Mouse (Mus musculus): Measurements from ENCODE around the gene Mrgprd. TPM values are rescaled to one million over a fixed set of nuclear protein-coding genes. Genes with fewer than 3 reads are reported as not detected.

Gene Mrgprd
- polyA plus RNA-seq, 1 experiment from 2014 or later, result 0.11 TPM

DNA sequence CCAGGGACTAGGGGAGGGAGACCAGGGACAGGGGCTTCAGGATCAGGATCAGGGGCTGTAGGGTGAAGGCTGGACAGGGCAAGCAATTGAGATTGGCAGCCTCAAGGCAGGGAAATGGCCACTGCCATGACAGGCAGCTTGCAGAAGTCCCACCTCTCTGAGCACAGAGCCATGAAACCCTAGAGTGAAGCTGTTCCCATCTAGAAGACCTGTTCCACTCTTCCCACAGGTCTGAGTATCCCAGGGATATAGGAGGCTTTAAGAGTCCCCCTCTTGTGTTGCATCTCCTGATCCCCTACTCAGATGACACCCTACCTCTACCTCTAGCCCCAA is 13.7 kb upstream of the Mrgprd start:
- H3K36me3 ChIP-seq (ENCODE audit: control insufficient read depth, insufficient read depth, low read length), result no peaks in the 10 kb centered on the region
- no peak overlapping the region for H3K4me2 ChIP-seq (ENCODE audit: low read length)
- no peak overlapping the region for H3K4me3 ChIP-seq (ENCODE audit: low read length)
- peaks cover 4% of the 10 kb centered on the region; the same call in 1 of the 2 replicates for H3K4me1 ChIP-seq (ENCODE audit: control insufficient read depth, insufficient read depth, low read depth, low read length)
- no peaks in the 10 kb centered on the region for H3K27me3 ChIP-seq (replicated peaks; ENCODE audit: control insufficient read depth, insufficient read depth, low read length)
- no peak overlapping the region for H3K27ac ChIP-seq (ENCODE audit: low read depth, low read length)
- H3K9ac ChIP-seq (ENCODE audit: low read depth, low read length), result no peak overlapping the region
- no peak for ATAC-seq
- H3K9me3 ChIP-seq (ENCODE audit: control insufficient read depth, low read length), result no peaks in the 10 kb centered on the region

DNA sequence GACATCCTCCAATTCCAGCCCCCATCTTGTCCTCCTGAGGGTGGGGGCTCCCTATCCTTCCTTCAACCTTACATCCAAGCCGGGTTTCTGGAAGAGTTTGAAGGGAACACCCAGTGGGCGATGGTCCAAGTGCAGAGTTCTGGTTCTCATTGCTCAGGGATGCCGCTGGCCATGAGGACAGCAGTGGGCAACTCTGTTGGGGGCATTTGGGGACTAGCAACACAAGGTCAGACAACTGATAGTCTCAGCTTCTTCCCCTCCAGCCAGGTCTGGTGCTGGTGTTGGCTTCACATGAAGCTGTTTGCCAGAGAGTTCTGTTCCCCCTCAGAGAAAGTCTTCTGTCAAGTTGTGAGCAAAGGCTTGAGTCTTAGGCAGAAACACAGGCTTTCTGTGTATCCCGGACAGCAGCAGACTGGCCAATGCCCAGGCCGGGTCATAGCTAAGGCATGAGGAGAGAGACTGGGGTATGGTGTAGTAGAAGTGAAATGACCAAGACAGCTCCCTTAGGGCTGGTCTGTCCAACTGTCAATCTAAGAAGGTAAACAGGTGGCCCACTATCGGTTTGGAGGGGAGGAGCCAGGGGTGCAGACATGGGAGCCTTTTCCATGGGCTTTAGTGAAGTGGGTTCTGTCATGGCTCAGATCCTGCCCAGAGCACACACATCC is 13.2 kb upstream of the Mrgprd start:
- Histone ChIP-seq H3K4me1 (ENCODE audit: control insufficient read depth, insufficient read depth, low read depth, low read length) (peaks cover 4% of the 10 kb centered on the region; the same call in 1 of the 2 replicates), H3K9me3 (ENCODE audit: control insufficient read depth, low read length) (no peaks in the 10 kb centered on the region), H3K4me2 (ENCODE audit: low read length) (no peak overlapping the region; the same call in 1 of the 2 replicates), H3K9ac (ENCODE audit: low read depth, low read length) (no peak overlapping the region), H3K4me3 (ENCODE audit: low read length) (no peak overlapping the region), H3K36me3 (ENCODE audit: control insufficient read depth, insufficient read depth, low read length) (no peaks in the 10 kb centered on the region), H3K27me3 (replicated peaks; ENCODE audit: control insufficient read depth, insufficient read depth, low read length) (no peaks in the 10 kb centered on the region), H3K27ac (ENCODE audit: low read depth, low read length) (no peak overlapping the region)
- WGBS, result 94% methylated on average over 6 of the region's 6 CpGs
- no peak for ATAC-seq

DNA sequence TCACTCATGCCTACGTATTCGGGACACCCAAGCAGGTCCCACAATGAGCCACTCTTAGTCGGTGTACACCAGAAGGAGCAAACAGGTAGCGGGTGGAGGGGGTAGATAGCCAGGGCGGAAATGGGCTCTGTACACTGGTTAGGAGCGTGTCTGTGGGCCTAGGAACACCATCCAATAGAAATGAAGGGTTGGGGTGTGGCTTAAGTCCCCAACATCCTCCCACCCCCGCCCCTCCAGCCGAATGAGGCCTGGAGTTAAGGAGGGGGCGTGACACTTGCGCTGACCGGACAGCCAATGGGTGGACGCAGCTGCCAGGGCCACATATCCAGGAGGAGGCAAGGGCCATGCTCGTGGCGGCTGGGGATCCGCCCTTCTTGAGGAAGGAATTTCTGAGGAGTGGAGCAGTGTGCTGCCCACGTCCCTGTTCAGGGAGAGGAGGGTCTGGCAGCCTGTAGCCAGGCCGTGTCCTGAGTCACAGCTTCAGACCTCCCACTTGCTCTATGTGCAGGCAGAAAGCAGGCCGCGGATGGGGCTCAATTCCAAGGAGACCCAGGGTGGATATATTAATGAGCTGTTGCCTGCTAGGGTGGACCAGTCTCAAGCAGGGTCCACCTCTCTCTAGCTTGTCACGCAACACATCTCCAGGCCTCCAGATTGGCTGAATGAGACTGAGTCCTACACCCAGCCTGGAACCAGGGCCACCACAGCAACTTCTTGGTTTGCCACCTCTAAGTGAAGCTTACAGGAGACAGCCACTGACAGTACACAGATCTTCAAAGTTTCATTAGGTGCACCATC is 11.9 kb upstream of the Mrgprd start:
- Histone ChIP-seq H3K9me3 (ENCODE audit: control insufficient read depth, low read length) (no peaks in the 10 kb centered on the region), H3K9ac (ENCODE audit: low read depth, low read length) (0 out of 2 replicates have a peak overlapping the region, but pooled peaks have one; percentile 17), H3K4me2 (ENCODE audit: low read length) (peak overlapping the region; percentile 54), H3K27ac (ENCODE audit: low read depth, low read length) (no peak overlapping the region), H3K4me1 (ENCODE audit: control insufficient read depth, insufficient read depth, low read depth, low read length) (peaks cover 4% of the 10 kb centered on the region; the same call in 1 of the 2 replicates), H3K36me3 (ENCODE audit: control insufficient read depth, insufficient read depth, low read length) (no peaks in the 10 kb centered on the region), H3K4me3 (ENCODE audit: low read length) (peak overlapping the region; percentile 22), H3K27me3 (replicated peaks; ENCODE audit: control insufficient read depth, insufficient read depth, low read length) (no peaks in the 10 kb centered on the region)
- peak; percentile 87 for ATAC-seq
- WGBS, result 9% methylated on average over 20 of the region's 20 CpGs

DNA sequence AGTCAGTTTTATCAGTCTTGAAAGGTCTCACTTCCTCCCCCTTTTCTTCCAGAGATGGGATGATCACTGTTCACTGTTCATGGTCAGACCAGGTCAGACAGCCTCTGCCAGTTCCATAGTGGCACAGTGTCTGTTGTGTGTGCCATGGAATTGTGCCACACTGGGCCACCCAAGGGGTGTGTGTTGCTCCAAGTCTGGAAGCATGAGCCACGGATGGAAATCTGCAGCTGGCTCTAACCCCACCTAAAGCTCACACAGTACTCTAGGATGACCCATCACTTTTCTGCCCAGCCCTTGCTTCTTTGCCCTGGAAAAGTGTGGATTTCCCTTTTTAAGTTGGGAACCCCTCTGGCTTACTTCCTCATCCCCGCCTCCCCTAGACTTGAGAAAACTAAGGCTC is 10.5 kb upstream of the Mrgprd start:
- H3K9ac ChIP-seq (ENCODE audit: low read depth, low read length), result no peak overlapping the region
- no peaks in the 10 kb centered on the region for H3K9me3 ChIP-seq (ENCODE audit: control insufficient read depth, low read length)
- 73% methylated on average over 2 of the region's 2 CpGs for WGBS
- peaks cover 4% of the 10 kb centered on the region; the same call in 1 of the 2 replicates for H3K4me1 ChIP-seq (ENCODE audit: control insufficient read depth, insufficient read depth, low read depth, low read length)
- H3K27me3 ChIP-seq (replicated peaks; ENCODE audit: control insufficient read depth, insufficient read depth, low read length), result no peaks in the 10 kb centered on the region
- no peak overlapping the region for H3K4me3 ChIP-seq (ENCODE audit: low read length)
- H3K4me2 ChIP-seq (ENCODE audit: low read length), result no peak overlapping the region
- no peak for ATAC-seq
- no peaks in the 10 kb centered on the region for H3K36me3 ChIP-seq (ENCODE audit: control insufficient read depth, insufficient read depth, low read length)
- H3K27ac ChIP-seq (ENCODE audit: low read depth, low read length), result no peak overlapping the region

DNA sequence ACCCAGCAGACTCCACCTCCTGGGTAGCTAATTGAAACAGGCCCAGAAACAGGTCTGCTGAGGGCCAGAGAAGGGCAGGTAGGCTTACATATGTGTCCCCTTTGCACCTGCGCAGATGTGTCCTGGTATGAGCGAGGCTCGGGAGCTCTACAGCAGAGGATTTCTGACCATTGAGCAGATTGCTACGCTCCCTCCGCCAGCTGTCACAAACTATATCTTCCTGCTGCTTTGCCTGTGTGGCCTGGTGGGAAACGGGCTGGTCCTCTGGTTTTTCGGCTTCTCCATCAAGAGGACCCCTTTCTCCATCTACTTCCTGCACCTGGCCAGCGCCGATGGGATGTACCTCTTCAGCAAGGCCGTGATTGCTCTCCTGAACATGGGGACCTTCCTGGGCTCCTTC is 7.0 kb upstream of the Mrgprd start:
- 92% methylated on average over 10 of the region's 10 CpGs for WGBS
- ATAC-seq, result no peak
- Histone ChIP-seq H3K27me3 (replicated peaks; ENCODE audit: control insufficient read depth, insufficient read depth, low read length) (no peaks in the 10 kb centered on the region), H3K4me3 (ENCODE audit: low read length) (no peak overlapping the region), H3K27ac (ENCODE audit: low read depth, low read length) (no peak overlapping the region), H3K9me3 (ENCODE audit: control insufficient read depth, low read length) (no peaks in the 10 kb centered on the region), H3K9ac (ENCODE audit: low read depth, low read length) (no peak overlapping the region), H3K4me2 (ENCODE audit: low read length) (no peak overlapping the region), H3K36me3 (ENCODE audit: control insufficient read depth, insufficient read depth, low read length) (no peaks in the 10 kb centered on the region), H3K4me1 (ENCODE audit: control insufficient read depth, insufficient read depth, low read depth, low read length) (peaks cover 1% of the 10 kb centered on the region; the same call in 1 of the 2 replicates)

DNA sequence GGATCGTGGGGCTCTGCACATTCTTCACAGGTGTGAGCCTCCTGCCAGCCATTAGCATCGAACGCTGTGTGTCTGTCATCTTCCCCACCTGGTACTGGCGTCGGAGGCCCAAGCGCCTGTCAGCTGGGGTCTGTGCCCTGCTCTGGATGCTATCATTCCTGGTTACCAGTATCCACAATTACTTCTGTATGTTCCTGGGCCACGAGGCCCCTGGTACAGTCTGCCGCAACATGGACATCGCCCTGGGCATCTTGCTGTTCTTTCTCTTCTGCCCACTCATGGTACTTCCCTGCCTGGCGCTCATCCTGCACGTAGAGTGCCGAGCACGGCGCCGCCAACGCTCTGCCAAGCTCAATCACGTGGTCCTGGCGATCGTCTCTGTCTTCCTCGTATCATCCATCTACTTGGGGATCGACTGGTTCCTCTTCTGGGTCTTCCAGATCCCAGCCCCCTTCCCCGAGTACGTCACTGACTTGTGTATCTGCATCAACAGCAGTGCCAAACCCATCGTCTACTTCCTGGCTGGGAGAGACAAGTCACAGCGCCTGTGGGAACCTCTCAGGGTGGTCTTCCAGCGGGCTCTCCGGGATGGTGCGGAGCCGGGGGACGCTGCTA is 6.5 kb upstream of the Mrgprd start:
- no peaks in the 10 kb centered on the region for H3K4me1 ChIP-seq (ENCODE audit: control insufficient read depth, insufficient read depth, low read depth, low read length)
- H3K4me3 ChIP-seq (ENCODE audit: low read length), result no peak overlapping the region
- 79% methylated on average over 30 of the region's 30 CpGs for WGBS
- no peaks in the 10 kb centered on the region for H3K36me3 ChIP-seq (ENCODE audit: control insufficient read depth, insufficient read depth, low read length)
- H3K27ac ChIP-seq (ENCODE audit: low read depth, low read length), result no peak overlapping the region
- H3K9ac ChIP-seq (ENCODE audit: low read depth, low read length), result no peak overlapping the region
- H3K9me3 ChIP-seq (ENCODE audit: control insufficient read depth, low read length), result no peaks in the 10 kb centered on the region
- H3K27me3 ChIP-seq (replicated peaks; ENCODE audit: control insufficient read depth, insufficient read depth, low read length), result no peaks in the 10 kb centered on the region
- H3K4me2 ChIP-seq (ENCODE audit: low read length), result no peak overlapping the region
- ATAC-seq, result no peak

DNA sequence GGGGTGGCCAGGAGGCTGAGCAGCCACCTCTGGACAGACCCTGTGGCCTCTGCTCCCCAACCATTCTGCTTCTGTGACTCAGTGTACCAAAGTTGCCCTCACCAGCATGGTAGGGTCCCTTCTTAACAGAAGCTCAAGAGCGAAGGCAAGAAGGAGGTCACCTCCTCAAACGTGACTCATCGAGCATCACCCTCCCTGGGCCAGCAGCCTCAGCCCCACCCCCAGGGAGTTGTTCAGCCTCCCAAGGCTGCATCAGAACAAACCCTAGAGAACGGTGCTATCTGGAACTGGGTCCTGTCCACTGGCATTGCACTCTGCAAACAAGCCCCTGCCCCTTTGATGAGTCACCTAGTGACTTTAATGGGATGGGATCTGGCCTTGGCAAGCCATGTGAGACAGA is 5.8 kb upstream of the Mrgprd start:
- WGBS, result 70% methylated on average over 4 of the region's 4 CpGs
- Histone ChIP-seq H3K27me3 (replicated peaks; ENCODE audit: control insufficient read depth, insufficient read depth, low read length) (no peaks in the 10 kb centered on the region), H3K4me1 (ENCODE audit: control insufficient read depth, insufficient read depth, low read depth, low read length) (no peaks in the 10 kb centered on the region), H3K4me3 (ENCODE audit: low read length) (no peak overlapping the region), H3K4me2 (ENCODE audit: low read length) (no peak overlapping the region), H3K9ac (ENCODE audit: low read depth, low read length) (no peak overlapping the region), H3K36me3 (ENCODE audit: control insufficient read depth, insufficient read depth, low read length) (no peaks in the 10 kb centered on the region), H3K27ac (ENCODE audit: low read depth, low read length) (no peak overlapping the region), H3K9me3 (ENCODE audit: control insufficient read depth, low read length) (no peaks in the 10 kb centered on the region)
- no peak for ATAC-seq

DNA sequence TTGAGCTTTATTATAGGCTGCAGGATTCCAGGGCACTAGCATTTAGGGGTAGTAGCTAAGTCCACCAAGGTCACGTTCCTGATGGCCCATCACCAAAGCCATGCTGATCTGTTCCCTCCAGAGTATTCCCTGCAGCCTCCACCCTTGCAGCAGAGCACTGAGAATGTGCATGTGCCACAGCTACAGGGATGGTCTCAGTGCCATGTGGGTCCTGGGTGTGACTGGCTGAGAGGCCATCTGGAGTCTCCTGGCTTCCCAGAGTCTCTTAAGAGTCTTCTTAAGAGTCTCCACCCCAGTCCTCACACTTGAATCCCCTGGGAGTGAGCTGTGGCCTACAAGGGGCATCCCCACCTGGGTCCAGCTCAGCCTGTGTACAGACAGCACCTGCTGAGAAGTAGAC is 4.8 kb upstream of the Mrgprd start:
- no peaks in the 10 kb centered on the region for H3K36me3 ChIP-seq (ENCODE audit: control insufficient read depth, insufficient read depth, low read length)
- ATAC-seq, result no peak
- no peaks in the 10 kb centered on the region for H3K4me1 ChIP-seq (ENCODE audit: control insufficient read depth, insufficient read depth, low read depth, low read length)
- no peak overlapping the region for H3K4me2 ChIP-seq (ENCODE audit: low read length)
- WGBS, result 80% methylated on average over 1 of the region's 1 CpGs
- H3K27ac ChIP-seq (ENCODE audit: low read depth, low read length), result no peak overlapping the region
- no peaks in the 10 kb centered on the region for H3K9me3 ChIP-seq (ENCODE audit: control insufficient read depth, low read length)
- H3K4me3 ChIP-seq (ENCODE audit: low read length), result no peak overlapping the region
- no peaks in the 10 kb centered on the region for H3K27me3 ChIP-seq (replicated peaks; ENCODE audit: control insufficient read depth, insufficient read depth, low read length)
- H3K9ac ChIP-seq (ENCODE audit: low read depth, low read length), result no peak overlapping the region

DNA sequence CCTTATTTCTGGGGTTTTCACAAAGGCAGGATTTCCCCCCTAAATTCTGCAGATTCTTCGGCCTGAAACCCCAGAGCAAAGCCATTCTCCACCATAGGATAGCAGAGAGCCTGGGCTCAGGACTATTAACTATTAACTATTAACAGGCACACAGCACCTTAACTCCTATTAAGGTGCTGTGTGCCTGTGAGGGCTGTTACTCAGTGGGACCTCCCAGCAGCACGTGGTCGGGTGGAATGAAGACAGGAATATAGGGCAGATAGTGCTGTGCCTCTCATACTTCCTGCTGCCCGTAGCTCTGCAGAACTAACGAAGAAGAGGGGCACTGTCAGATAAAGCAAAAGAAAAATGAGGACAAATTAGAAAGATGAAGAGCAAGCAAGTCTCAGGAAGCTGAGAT is 4.1 kb upstream of the Mrgprd start:
- Histone ChIP-seq H3K4me2 (ENCODE audit: low read length) (no peak overlapping the region), H3K36me3 (ENCODE audit: control insufficient read depth, insufficient read depth, low read length) (no peaks in the 10 kb centered on the region), H3K4me1 (ENCODE audit: control insufficient read depth, insufficient read depth, low read depth, low read length) (no peaks in the 10 kb centered on the region), H3K4me3 (ENCODE audit: low read length) (no peak overlapping the region), H3K27ac (ENCODE audit: low read depth, low read length) (no peak overlapping the region), H3K27me3 (replicated peaks; ENCODE audit: control insufficient read depth, insufficient read depth, low read length) (no peaks in the 10 kb centered on the region), H3K9me3 (ENCODE audit: control insufficient read depth, low read length) (no peaks in the 10 kb centered on the region), H3K9ac (ENCODE audit: low read depth, low read length) (no peak overlapping the region)
- no peak for ATAC-seq
- WGBS, result 74% methylated on average over 5 of the region's 5 CpGs
